Mouse (Mus musculus) forebrain, postnatal 0 days (tissue): ENCODE data around the gene Herpud2. TPM values are rescaled to one million over a fixed set of nuclear protein-coding genes. Genes with fewer than 3 reads are reported as not detected.
A peak's percentile ranks its signal among the peaks of the same experiment; 100 is the strongest.

Source experiments
- ATAC-seq: fragments of 200-750 bp; cut with Nextera tagmentation; 2 replicates; pipeline ENCODE4 v1.8.0; 2017; ENCODE audit warnings: mild to moderate bottlenecking, moderate library complexity
- DNase-seq: peaks from one replicate; pipeline ENCODE4 v3.0.0-alpha.2; 2015
- H3K27ac ChIP-seq: fragments of 300-500 bp; sonication (generic); 2 replicates; pipeline ENCODE4 v1.5.1; 2014; ENCODE audit warnings: low read depth, mild to moderate bottlenecking, antibody characterized with exemption, low read length, moderate library complexity, mixed read lengths
- H3K27me3 ChIP-seq: fragments of 300-500 bp; sonication (generic); 2 replicates; pipeline ENCODE4 v1.6.1; 2014; ENCODE audit warnings: mild to moderate bottlenecking, low read length, mixed read lengths; ENCODE audit not compliant: insufficient read depth
- H3K36me3 ChIP-seq: fragments of 300-500 bp; sonication (generic); 2 replicates; pipeline ENCODE4 v1.6.1; 2014; ENCODE audit warnings: mild to moderate bottlenecking, moderate library complexity; ENCODE audit not compliant: insufficient read depth
- H3K4me1 ChIP-seq: fragments of 300-500 bp; sonication (generic); 2 replicates; pipeline ENCODE4 v1.6.1; 2014; ENCODE audit warnings: antibody characterized with exemption; ENCODE audit not compliant: insufficient read depth
- H3K4me2 ChIP-seq: fragments of 300-500 bp; sonication (generic); 2 replicates; pipeline ENCODE4 v1.6.1; 2014; ENCODE audit warnings: low read depth, mild to moderate bottlenecking, moderate library complexity
- H3K4me3 ChIP-seq: fragments of 300-500 bp; sonication (generic); 2 replicates; pipeline ENCODE4 v1.5.1; 2014; ENCODE audit warnings: low read depth, low read length, mixed read lengths
- H3K9ac ChIP-seq: fragments of 300-500 bp; sonication (generic); 2 replicates; pipeline ENCODE4 v1.6.1; 2014; ENCODE audit warnings: mild to moderate bottlenecking
- H3K9me3 ChIP-seq: fragments of 300-500 bp; sonication (generic); 2 replicates; pipeline ENCODE4 v1.6.1; 2016; ENCODE audit warnings: low read length
- CTCF ChIP-seq: sonication (generic); IDR thresholded peaks from 2 replicates; pipeline ENCODE4 v1.5.1; 2016; ENCODE audit warnings: antibody characterized with exemption, control low read depth, low read depth
- WGBS: fragments of 180-500 bp; shearing (Covaris S2); extraction: QIAGEN DNeasy Blood & Tissue Kit; methylation state at CpG from one replicate; pipeline ENCODE4 v1.1.7; 2014; 5-methylcytosine and 5-hydroxymethylcytosine counted together
- polyA plus RNA-seq: library from polyadenylated mRNA; unstranded; fragments of >200 nt; fragmentation: Nextera tagmentation; extraction: Ambion mirVana; gene quantifications from 2 replicates; pipeline ENCODE4 v1.2.1, GENCODE M21; 2015
- total RNA-seq: library from RNA; depleted of rRNA; stranded (reverse); fragments of >200 nt; gene quantifications from 2 replicates; pipeline ENCODE4 v1.2.3, GENCODE M21; 2014; rRNA removed

The Herpud2 gene
- total RNA-seq: 16.3 and 20.1 TPM in 2 replicates
- 20.4 and 30.4 TPM in 2 replicates for polyA plus RNA-seq

GRCm38 (mm10) chr9:25151611-25152241 is at the start of gene Herpud2:
Gene Herpud2 (minus strand): TSS chr9:25151820.
- ATAC-seq: peak; percentile 97
- DNase-seq: peak; percentile 93
- Histone ChIP-seq H3K36me3 (no peaks in the 10 kb centered on the region), H3K4me3 (peak within 1 kb of the TSS; percentile 76), H3K4me1 (peaks cover 21% of the 10 kb centered on the region), H3K27me3 (no peaks in the 10 kb centered on the region), H3K9ac (peak within 1 kb of the TSS; percentile 91), H3K27ac (peak within 1 kb of the TSS; percentile 98), H3K4me2 (peak within 1 kb of the TSS; percentile 77), H3K9me3 (no peaks in the 10 kb centered on the region)
- TF ChIP-seq CTCF: 0 out of 2 replicates have a peak, but pooled peaks have one; percentile 18
- 0% methylated on average over 45 of the region's 51 CpGs for WGBS

GRCm38 (mm10) chr9:25200987-25201386 is 49.4 kb upstream of the Herpud2 start:
- Histone ChIP-seq H3K9ac (no peak overlapping the region), H3K9me3 (no peaks in the 10 kb centered on the region), H3K4me2 (no peak overlapping the region), H3K36me3 (no peaks in the 10 kb centered on the region), H3K4me3 (no peak overlapping the region), H3K27ac (no peak overlapping the region), H3K27me3 (no peaks in the 10 kb centered on the region), H3K4me1 (no peaks in the 10 kb centered on the region)
- no peak for TF ChIP-seq CTCF
- no peak for DNase-seq
- WGBS: 97% methylated on average over 3 of the region's 3 CpGs
- ATAC-seq: no peak

- H3K27me3 ChIP-seq: no peaks in the 10 kb centered on the region
- H3K9ac ChIP-seq: no peak overlapping the region
- peak; percentile 42 for DNase-seq
- no peak overlapping the region for H3K4me3 ChIP-seq
- peak; percentile 64 for ATAC-seq
- no peaks in the 10 kb centered on the region for H3K4me1 ChIP-seq
- no peak for TF ChIP-seq CTCF
- no peaks in the 10 kb centered on the region for H3K36me3 ChIP-seq
- 55% methylated on average over 3 of the region's 3 CpGs for WGBS
- H3K27ac ChIP-seq: no peak overlapping the region
- 0 out of 2 replicates have a peak, but pooled peaks cover 4% of the 10 kb centered on the region for H3K9me3 ChIP-seq
- H3K4me2 ChIP-seq: no peak overlapping the region
Observed at GRCm38 (mm10) chr9:25200148-25200547, 48.5 kb upstream of the Herpud2 start.

DNA sequence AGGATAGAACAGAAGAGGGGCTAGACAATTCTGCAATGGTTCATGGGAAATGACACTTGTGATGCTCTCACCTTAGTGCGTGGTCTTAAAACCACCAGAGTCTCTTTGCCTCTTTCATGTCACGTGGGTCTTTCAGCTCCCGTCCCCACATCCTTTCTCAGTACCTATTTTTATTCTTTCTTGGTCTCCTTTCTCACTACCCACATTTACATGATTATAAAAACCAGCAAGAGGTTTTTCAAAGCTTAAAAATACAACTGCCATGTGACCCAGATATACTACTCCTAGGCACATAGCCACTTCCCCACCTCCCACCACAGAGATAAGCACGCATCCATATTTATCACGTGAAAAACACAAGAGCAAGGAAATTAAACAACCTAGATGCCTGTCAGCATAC is 45.1 kb upstream of the Herpud2 start:
- Histone ChIP-seq H3K9me3 (0 out of 2 replicates have a peak, but pooled peaks cover 4% of the 10 kb centered on the region), H3K4me2 (no peak overlapping the region), H3K27me3 (no peaks in the 10 kb centered on the region), H3K4me3 (no peak overlapping the region), H3K4me1 (no peaks in the 10 kb centered on the region), H3K27ac (no peak overlapping the region), H3K36me3 (no peaks in the 10 kb centered on the region), H3K9ac (no peak overlapping the region)
- 82% methylated on average over 5 of the region's 5 CpGs for WGBS
- DNase-seq (no peak), ATAC-seq (no peak)
- no peak for TF ChIP-seq CTCF

- TF ChIP-seq CTCF: no peak
- Histone ChIP-seq H3K9ac (no peak overlapping the region), H3K27ac (no peak overlapping the region), H3K36me3 (no peaks in the 10 kb centered on the region), H3K4me1 (no peaks in the 10 kb centered on the region), H3K9me3 (0 out of 2 replicates have a peak, but pooled peaks cover 4% of the 10 kb centered on the region), H3K27me3 (no peaks in the 10 kb centered on the region), H3K4me2 (no peak overlapping the region), H3K4me3 (no peak overlapping the region)
- ATAC-seq (no peak), DNase-seq (no peak)
- 85% methylated on average over 2 of the region's 2 CpGs for WGBS
Observed at GRCm38 (mm10) chr9:25191612-25192011, 40.0 kb upstream of the Herpud2 start.

- H3K4me3 ChIP-seq: no peak overlapping the region
- H3K9ac ChIP-seq: no peak overlapping the region
- no peak for TF ChIP-seq CTCF
- DNase-seq: no peak
- no peaks in the 10 kb centered on the region for H3K4me1 ChIP-seq
- WGBS: 89% methylated on average over 4 of the region's 4 CpGs
- no peak for ATAC-seq
- no peaks in the 10 kb centered on the region for H3K36me3 ChIP-seq
- H3K9me3 ChIP-seq: no peaks in the 10 kb centered on the region
- no peak overlapping the region for H3K27ac ChIP-seq
- H3K27me3 ChIP-seq: no peaks in the 10 kb centered on the region
- H3K4me2 ChIP-seq: no peak overlapping the region
Observed at GRCm38 (mm10) chr9:25186501-25186900, 34.9 kb upstream of the Herpud2 start.

GRCm38 (mm10) chr9:25185854-25186253 is 34.2 kb upstream of the Herpud2 start:
- Histone ChIP-seq H3K4me2 (no peak overlapping the region), H3K27ac (no peak overlapping the region), H3K4me1 (no peaks in the 10 kb centered on the region), H3K27me3 (no peaks in the 10 kb centered on the region), H3K9me3 (no peaks in the 10 kb centered on the region), H3K9ac (no peak overlapping the region), H3K36me3 (no peaks in the 10 kb centered on the region), H3K4me3 (no peak overlapping the region)
- no peak for DNase-seq
- no peak for ATAC-seq
- TF ChIP-seq CTCF: no peak
- WGBS: 35% methylated on average over 7 of the region's 7 CpGs
